Mouse (Mus musculus) embryonic fibroblast, embryonic 13.5 days (primary cell): ENCODE results near the gene Gm9747. TPM values are rescaled to one million over a fixed set of nuclear protein-coding genes. Genes with fewer than 3 reads are reported as not detected.

Experiments
- H3K27ac ChIP-seq: 2 replicates; pipeline ENCODE4 v1.5.1; 2012; ENCODE audit warnings: low read length, control low read depth, inconsistent platforms; ENCODE audit not compliant: insufficient read depth
- H3K4me1 ChIP-seq: 2 replicates; pipeline ENCODE4 v1.6.1; 2011; ENCODE audit warnings: low read length; ENCODE audit not compliant: control insufficient read depth, insufficient read depth
- H3K4me3 ChIP-seq: 2 replicates; pipeline ENCODE4 v1.5.1; 2011; ENCODE audit warnings: mild to moderate bottlenecking, control low read depth, low read length; ENCODE audit not compliant: insufficient read depth
- CTCF ChIP-seq: IDR thresholded peaks from 2 replicates; pipeline ENCODE4 v1.5.1; 2011; ENCODE audit warnings: mild to moderate bottlenecking, control low read depth, low read length, moderate library complexity, borderline replicate concordance; ENCODE audit not compliant: insufficient read depth
- POLR2A ChIP-seq: IDR thresholded peaks from 2 replicates; pipeline ENCODE4 v1.6.1; 2011; ENCODE audit warnings: low read depth, mild to moderate bottlenecking, control low read depth, low read length, moderate library complexity
- polyA plus RNA-seq: library from polyadenylated mRNA; stranded (reverse); fragments of >200 nt; gene quantifications from 2 replicates; pipeline ENCODE4 v1.2.4, GENCODE M21; 2011; ENCODE audit warnings: low read depth; ENCODE audit not compliant: missing spikeins, insufficient read length

The Gm9747 gene
- polyA plus RNA-seq, 1 experiment = not detected

DNA sequence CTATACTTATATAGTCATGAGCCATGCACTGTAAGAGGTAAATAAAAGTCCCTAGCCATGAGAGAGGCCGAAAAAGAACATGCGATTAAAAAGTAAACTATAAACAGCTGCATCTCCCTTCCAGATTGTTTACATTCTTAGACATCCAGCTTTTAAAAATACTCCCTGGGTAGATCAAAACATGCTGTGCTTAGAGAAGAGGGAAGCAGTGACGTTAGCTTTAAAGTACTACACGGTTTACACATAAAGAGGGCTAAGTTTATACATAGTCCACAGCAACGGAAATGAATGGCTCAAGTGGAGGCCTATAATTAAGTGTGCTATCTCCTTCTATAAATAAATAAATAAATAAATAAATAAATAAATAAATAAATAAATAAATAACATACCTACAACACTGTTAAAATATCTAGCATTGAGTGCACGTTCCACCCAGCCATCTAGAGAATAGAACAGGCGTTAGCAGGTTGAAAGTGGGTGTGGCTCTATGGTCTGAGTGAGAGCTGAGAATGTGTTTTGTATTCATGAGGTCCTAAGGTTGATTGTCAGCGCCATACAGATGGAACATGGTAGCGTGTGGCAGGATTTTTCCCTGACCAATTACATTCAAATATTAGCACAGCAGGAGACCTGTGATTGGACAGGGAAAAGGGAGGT lies 21.0 kb downstream of the Gm9747 start:
- Histone ChIP-seq H3K4me3 (no peak overlapping the region), H3K27ac (no peak overlapping the region)
- TF ChIP-seq CTCF = no peak
- TF ChIP-seq POLR2A = no peak

DNA sequence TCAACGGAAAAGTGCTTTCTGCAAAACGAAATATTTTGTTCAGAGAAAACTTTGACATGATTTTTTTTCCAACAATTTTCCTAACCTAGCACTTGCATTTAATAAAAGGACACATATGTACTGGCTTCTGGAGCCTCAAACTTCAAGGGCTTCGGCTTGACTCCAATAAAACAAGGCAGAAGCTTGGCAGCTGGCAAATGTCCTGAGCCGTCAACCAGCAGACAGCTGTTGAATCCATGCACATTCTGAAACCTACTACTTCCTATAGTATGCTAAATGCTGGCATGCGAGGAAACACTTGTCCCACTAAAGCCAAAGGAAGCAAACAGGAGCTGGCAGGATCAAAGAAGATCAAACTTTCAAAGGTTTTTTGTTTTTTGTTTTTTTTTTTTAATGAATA lies 24.5 kb downstream of the Gm9747 start:
- H3K4me3 ChIP-seq = no peak overlapping the region
- no peak overlapping the region for H3K27ac ChIP-seq
- no peak for TF ChIP-seq CTCF
- no peak for TF ChIP-seq POLR2A
- peaks cover 9% of the 10 kb centered on the region; the same call in 1 of the 2 replicates for H3K4me1 ChIP-seq

More for the DNA sequence above, 21.0 kb downstream of the Gm9747 start:
- 0 out of 2 replicates have a peak, but pooled peaks cover 5% of the 10 kb centered on the region for H3K4me1 ChIP-seq

DNA sequence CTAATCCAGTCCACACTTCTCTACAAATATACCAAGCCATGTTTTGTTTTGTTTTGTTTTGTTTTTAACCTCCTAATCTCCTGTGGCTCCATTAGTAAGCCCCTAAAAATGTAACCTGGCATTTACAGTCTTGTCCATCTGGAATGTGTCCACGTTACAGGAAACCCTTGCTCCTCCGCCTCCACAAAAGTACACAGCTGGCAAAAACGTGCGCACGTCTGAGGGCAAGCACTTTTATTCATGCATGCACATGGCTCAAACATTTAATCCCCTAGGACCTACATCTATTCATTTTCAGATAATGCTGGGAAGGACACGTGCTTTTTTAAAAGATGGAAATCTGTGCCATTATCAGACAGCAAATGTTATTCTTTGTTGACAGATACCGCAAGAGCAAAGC lies 25.4 kb downstream of the Gm9747 start:
- peaks cover 9% of the 10 kb centered on the region; the same call in 1 of the 2 replicates for H3K4me1 ChIP-seq
- H3K4me3 ChIP-seq = no peak overlapping the region
- TF ChIP-seq POLR2A (no peak), CTCF (no peak)
- no peak overlapping the region for H3K27ac ChIP-seq

DNA sequence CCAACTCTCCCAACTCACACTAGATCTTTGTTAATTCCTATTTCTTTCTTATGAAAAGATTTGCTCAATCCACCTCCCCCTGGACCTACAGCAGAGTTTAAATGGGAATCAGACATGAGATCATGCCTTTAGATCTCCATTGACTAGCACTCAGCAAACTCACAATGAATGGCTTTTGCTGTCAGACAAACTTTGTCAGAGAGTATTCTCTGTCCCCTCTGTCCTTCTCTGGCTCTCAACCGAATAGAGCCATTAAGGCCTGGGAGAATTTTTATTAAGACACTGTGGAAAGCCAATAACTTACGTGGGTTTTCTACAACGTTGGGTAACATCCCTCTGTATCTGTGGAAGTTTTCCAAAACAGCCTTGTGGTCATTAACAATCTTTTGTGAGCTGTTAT lies 27.1 kb downstream of the Gm9747 start:
- H3K4me1 ChIP-seq = peaks cover 9% of the 10 kb centered on the region; the same call in 1 of the 2 replicates
- peak overlapping the region; percentile 47; the same call in 1 of the 2 replicates for H3K27ac ChIP-seq
- no peak overlapping the region for H3K4me3 ChIP-seq
- TF ChIP-seq CTCF (no peak), POLR2A (no peak)

DNA sequence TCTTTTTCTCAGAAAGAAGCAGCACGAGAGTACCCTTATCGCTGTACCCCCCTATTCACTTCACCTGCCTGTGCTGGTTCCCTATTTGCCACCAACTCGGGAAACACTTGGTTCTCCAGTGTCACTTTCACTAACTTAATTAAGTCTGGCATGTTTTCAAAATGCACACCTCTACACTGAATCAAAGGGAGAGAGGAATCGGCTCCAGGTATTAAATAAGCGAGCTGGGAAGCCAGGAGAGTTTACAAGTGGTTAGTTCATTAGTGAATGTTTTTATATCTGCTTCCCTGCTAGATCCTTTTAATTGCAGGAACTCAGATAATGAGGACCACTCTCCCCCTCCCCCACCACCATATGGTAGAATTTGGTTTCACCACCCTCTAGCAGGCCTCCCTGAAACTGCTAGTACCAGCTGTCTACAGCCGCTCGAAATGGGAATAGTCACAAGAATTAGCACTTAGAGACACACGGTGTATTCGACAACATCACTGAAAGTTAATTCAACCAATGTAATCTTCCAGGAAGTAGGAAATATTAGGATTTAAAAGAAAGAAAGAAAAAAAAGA lies 28.2 kb downstream of the Gm9747 start:
- Histone ChIP-seq H3K4me1 (peaks cover 9% of the 10 kb centered on the region; the same call in 1 of the 2 replicates), H3K27ac (no peak overlapping the region), H3K4me3 (no peak overlapping the region)
- TF ChIP-seq CTCF (no peak), POLR2A (no peak)

DNA sequence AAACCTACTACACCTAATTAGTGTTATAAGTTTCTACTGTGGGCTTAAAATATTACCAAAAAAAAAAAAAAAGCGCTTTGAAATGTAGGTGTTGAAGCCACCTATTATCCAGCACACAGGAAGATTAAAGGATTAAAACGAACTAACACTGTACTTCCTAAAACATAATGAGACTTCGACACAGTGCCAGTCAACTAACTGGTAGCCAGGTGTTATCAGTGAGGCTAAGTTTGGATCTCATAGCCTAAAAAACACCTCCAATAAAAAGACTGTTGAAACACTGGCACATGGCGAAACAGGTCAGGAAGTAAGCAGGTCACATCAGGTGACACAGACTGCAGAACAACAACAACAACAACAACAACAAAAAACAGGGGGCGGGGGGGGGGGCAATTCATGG lies 28.7 kb downstream of the Gm9747 start:
- peaks cover 9% of the 10 kb centered on the region; the same call in 1 of the 2 replicates for H3K4me1 ChIP-seq
- TF ChIP-seq POLR2A (no peak), CTCF (no peak)
- H3K4me3 ChIP-seq = no peak overlapping the region
- H3K27ac ChIP-seq = no peak overlapping the region

DNA sequence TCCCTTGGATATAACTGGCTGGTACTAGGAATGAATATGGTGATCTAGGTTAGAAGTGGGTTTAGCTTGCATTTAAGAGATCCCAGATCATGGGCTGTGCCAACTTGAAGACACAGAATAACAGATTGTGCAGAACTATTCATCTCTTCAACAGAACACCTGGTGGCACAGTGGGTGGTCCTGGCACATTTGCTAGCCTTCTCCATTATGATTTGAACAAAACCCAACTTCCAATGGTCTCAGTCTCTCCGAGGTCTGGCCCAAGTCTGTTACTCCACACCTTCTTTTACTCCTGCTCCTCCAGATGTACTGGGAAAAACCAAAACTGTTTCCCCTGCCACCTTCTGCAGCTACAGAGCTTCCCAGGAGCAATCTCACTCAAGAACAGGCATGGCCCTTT lies 29.4 kb downstream of the Gm9747 start:
- TF ChIP-seq POLR2A = no peak
- no peak for TF ChIP-seq CTCF

DNA sequence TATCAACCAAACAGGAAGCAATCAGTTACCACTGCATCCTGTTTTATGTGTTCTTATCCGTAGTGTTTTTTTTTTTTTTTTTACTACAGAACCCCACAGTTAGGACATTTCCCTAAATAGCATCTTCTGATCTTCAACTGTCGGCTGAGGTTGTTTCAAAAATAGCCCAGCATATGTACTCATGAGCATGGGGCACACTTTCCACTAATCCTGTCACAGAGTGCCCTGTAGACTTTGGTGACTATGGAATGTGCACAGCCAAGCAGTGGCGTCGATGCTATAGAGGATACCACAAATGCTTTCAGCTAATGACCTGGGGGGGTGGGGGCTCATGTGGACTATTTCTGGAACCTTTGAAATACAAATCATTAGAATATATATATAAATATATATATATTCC lies 34.6 kb downstream of the Gm9747 start:
- no peak for TF ChIP-seq POLR2A
- TF ChIP-seq CTCF = no peak
- Histone ChIP-seq H3K4me1 (no peaks in the 10 kb centered on the region), H3K4me3 (no peak overlapping the region), H3K27ac (no peak overlapping the region)

More for the DNA sequence above, 29.4 kb downstream of the Gm9747 start:
- Histone ChIP-seq H3K4me1 (peaks cover 9% of the 10 kb centered on the region; the same call in 1 of the 2 replicates), H3K4me3 (no peak overlapping the region), H3K27ac (no peak overlapping the region)

DNA sequence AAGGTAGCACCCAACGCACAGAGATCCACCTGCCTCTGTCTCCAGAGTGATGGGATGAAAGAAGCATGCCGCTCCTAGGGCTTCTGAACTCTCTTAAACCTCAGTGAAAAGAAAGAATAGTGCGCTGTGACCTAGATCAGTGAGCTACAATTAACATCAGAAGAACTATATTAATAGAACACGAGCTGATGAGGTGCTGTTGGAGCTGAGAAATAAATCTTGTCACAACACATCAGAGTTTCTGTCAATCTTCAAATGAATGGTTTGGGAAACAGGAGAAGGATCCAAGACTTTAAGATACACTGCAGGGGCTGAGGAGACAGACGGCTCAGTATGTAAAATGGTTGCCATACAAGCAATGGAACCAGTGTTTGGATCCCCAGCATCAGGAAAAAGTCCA lies 39.3 kb downstream of the Gm9747 start:
- H3K4me1 ChIP-seq = no peaks in the 10 kb centered on the region; the same call in 1 of the 2 replicates
- no peak overlapping the region for H3K27ac ChIP-seq
- TF ChIP-seq POLR2A (no peak), CTCF (no peak)
- no peak overlapping the region for H3K4me3 ChIP-seq

DNA sequence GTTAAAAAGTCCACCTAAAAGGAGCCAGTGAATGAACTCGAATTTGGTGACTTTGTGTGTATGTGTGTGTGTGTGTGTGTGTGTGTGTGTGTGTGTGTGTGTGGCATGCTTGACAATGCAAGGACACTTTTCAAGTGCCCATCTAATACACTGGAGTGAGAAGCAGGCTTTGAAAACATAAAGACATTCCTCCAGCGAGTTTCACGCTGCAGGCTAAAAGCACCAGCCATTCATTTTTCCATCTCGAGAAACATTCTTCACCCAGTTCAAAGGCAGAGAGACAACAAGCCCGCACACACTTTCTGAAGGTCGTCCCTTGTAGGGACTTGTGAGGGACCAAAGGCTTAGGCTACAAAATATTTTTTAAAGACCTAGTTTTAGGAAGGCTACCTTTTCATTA lies 40.6 kb downstream of the Gm9747 start:
- no peak overlapping the region for H3K4me3 ChIP-seq
- H3K4me1 ChIP-seq = no peaks in the 10 kb centered on the region; the same call in 1 of the 2 replicates
- no peak overlapping the region for H3K27ac ChIP-seq
- TF ChIP-seq CTCF = no peak
- TF ChIP-seq POLR2A = no peak
